Mouse (Mus musculus) ES-E14 (cell line): Measurements from ENCODE around the gene Cpxm1. TPM values are rescaled to one million over a fixed set of nuclear protein-coding genes. Genes with fewer than 3 reads are reported as not detected.

ENCODE experiments used
- DNase-seq: peaks from one replicate; pipeline ENCODE4 v3.0.0-alpha.2; 2013; ENCODE audit warnings: low read depth, low spot score
- H3K27ac ChIP-seq: 2 replicates; pipeline ENCODE4 v1.5.1; 2012; ENCODE audit warnings: low read depth, mild to moderate bottlenecking, low read length, moderate library complexity, mixed read lengths; ENCODE audit not compliant: poor library complexity, insufficient read depth, severe bottlenecking
- H3K36me3 ChIP-seq: 2 replicates; pipeline ENCODE4 v1.6.1; 2012; ENCODE audit warnings: mild to moderate bottlenecking, low read length, moderate library complexity, mixed read lengths; ENCODE audit not compliant: control insufficient read depth, poor library complexity, insufficient read depth, severe bottlenecking
- H3K4me1 ChIP-seq, 2 experiments: fragments of 150-350 bp in 1 of 2; sonication (generic) in 1 of 2; 2 replicates each; pipeline ENCODE4 v1.6.1; 2012; ENCODE audit warnings: low read length in 2 of 2, mild to moderate bottlenecking in 1 of 2, mixed read lengths in 1 of 2; ENCODE audit not compliant: control insufficient read depth in 2 of 2, insufficient read depth in 2 of 2, poor library complexity in 1 of 2
- H3K4me3 ChIP-seq, 2 experiments: fragments of 150-350 bp in 1 of 2; sonication (generic) in 1 of 2; 2 replicates each; pipeline ENCODE4 v1.5.1; 2012; ENCODE audit warnings: low read length in 2 of 2, low read depth in 1 of 2, mild to moderate bottlenecking in 1 of 2, mixed read lengths in 1 of 2; ENCODE audit not compliant: insufficient read depth in 1 of 2, poor library complexity in 1 of 2, severe bottlenecking in 1 of 2
- H3K9ac ChIP-seq: 2 replicates; pipeline ENCODE4 v1.6.1; 2012; ENCODE audit warnings: low read depth, mild to moderate bottlenecking, low read length, mixed read lengths; ENCODE audit not compliant: poor library complexity, insufficient read depth, severe bottlenecking
- H3K9me3 ChIP-seq: fragments of 150-350 bp; sonication (generic); 2 replicates; pipeline ENCODE4 v1.6.1; 2012; ENCODE audit warnings: low read depth, mild to moderate bottlenecking, low read length; ENCODE audit not compliant: control insufficient read depth, insufficient read depth
- CHD2 ChIP-seq: IDR thresholded peaks from 2 replicates; pipeline ENCODE4 v1.6.1; 2014; ENCODE audit warnings: mild to moderate bottlenecking, low read depth, low read length, inconsistent platforms
- HCFC1 ChIP-seq: IDR thresholded peaks from 2 replicates; pipeline ENCODE4 v1.6.1; 2012; ENCODE audit warnings: low read length, inconsistent platforms, borderline replicate concordance; ENCODE audit not compliant: insufficient read depth
- MAFK ChIP-seq: IDR thresholded peaks from 2 replicates; pipeline ENCODE4 v1.6.1; 2014; ENCODE audit warnings: mild to moderate bottlenecking, low read depth, low read length, inconsistent platforms; ENCODE audit not compliant: insufficient read depth
- ZC3H11A ChIP-seq: IDR thresholded peaks from 2 replicates; pipeline ENCODE4 v1.6.1; 2012; ENCODE audit warnings: low read depth, mild to moderate bottlenecking, inconsistent platforms, low read length, borderline replicate concordance
- ZNF384 ChIP-seq: IDR thresholded peaks from 2 replicates; pipeline ENCODE4 v1.6.1; 2012; ENCODE audit warnings: low read depth, low read length, inconsistent platforms
- in situ Hi-C, 2 experiments: fragments of 600-800 bp; cut with MboI; formaldehyde crosslinking; loops; one replicate each; pipeline ENCODE4 v1.15.1; 2025; ENCODE audit warnings: low sequenced_read_pairs in 2 of 2, inconsistent platforms in 1 of 2; ENCODE audit not compliant: unreplicated experiment in 2 of 2
- total RNA-seq: library from RNA; depleted of rRNA; stranded (reverse); fragments of 300-350 nt; gene quantifications from 2 replicates; pipeline ENCODE4 v1.2.3, GENCODE M21; 2012

Cpxm1 gene
- total RNA-seq, 1 experiment = 52.2 TPM

- in situ Hi-C loops = no loop called here
- peaks cover 2 to 8% of the 10 kb centered on the region in 2 experiments; a peak in 2 of 4 replicates for H3K4me1 ChIP-seq
- DNase-seq = no peak
- H3K27ac ChIP-seq = no peak overlapping the region
- peak overlapping the region; percentile 90; the same call in 1 of the 2 replicates for H3K9ac ChIP-seq
- no peaks in the 10 kb centered on the region for H3K9me3 ChIP-seq
- peaks cover 2% of the 10 kb centered on the region; the same call in 1 of the 2 replicates for H3K36me3 ChIP-seq
- TF ChIP-seq CHD2 = no peak
- no peak for TF ChIP-seq ZC3H11A
- TF ChIP-seq ZNF384 = no peak
- no peak for TF ChIP-seq MAFK
- peak overlapping the region; percentile 76 to 87 for H3K4me3 ChIP-seq
Observed at GRCm38 (mm10) chr2:130425112-130425511, 27.7 kb upstream of the Cpxm1 start.

GRCm38 (mm10) chr2:130424126-130424853 lies 26.9 kb upstream of the Cpxm1 start, which contains the start of the genes Vps16 and Pced1a:
Gene Vps16 (plus strand): TSS chr2:130424339.
Gene Pced1a (minus strand): TSS chr2:130424701.
- in situ Hi-C loops = no loop called here
- peaks cover 2% of the 10 kb centered on the region; the same call in 1 of the 2 replicates for H3K36me3 ChIP-seq
- DNase-seq = peak; percentile 66
- H3K9me3 ChIP-seq = no peaks in the 10 kb centered on the region
- H3K4me3 ChIP-seq = peak within 1 kb of the TSS; percentile 76 to 87
- H3K27ac ChIP-seq = no peak within 1 kb of the TSS
- peaks cover 2 to 8% of the 10 kb centered on the region in 2 experiments; a peak in 2 of 4 replicates for H3K4me1 ChIP-seq
- TF ChIP-seq ZC3H11A (no peak), HCFC1 (peak; percentile 90)
- H3K9ac ChIP-seq = peak within 1 kb of the TSS; percentile 90

GRCm38 (mm10) chr2:130423397-130424125 lies 26.2 kb upstream of the Cpxm1 start:
- peak; percentile 27 for DNase-seq
- no peaks in the 10 kb centered on the region for H3K9me3 ChIP-seq
- TF ChIP-seq MAFK (no peak), CHD2 (no peak; the same call in 1 of the 2 replicates), ZC3H11A (no peak), ZNF384 (no peak), HCFC1 (no peak)
- H3K9ac ChIP-seq = peak overlapping the region; percentile 90
- peaks cover 6% of the 10 kb centered on the region; the same call in 1 of the 2 replicates for H3K36me3 ChIP-seq
- in situ Hi-C loops = no loop called here
- peaks cover 2 to 10% of the 10 kb centered on the region in 2 experiments; a peak in 2 of 4 replicates for H3K4me1 ChIP-seq
- H3K4me3 ChIP-seq = peak overlapping the region; percentile 76 to 87
- H3K27ac ChIP-seq = no peak overlapping the region

GRCm38 (mm10) chr2:130421781-130422620 lies 24.6 kb upstream of the Cpxm1 start:
- in situ Hi-C loops = no loop called here
- Histone ChIP-seq H3K9ac (no peak overlapping the region), H3K9me3 (no peaks in the 10 kb centered on the region), H3K27ac (no peak overlapping the region), H3K4me3 (no peak overlapping the region), H3K36me3 (peaks cover 6% of the 10 kb centered on the region; the same call in 1 of the 2 replicates), H3K4me1 (peaks cover 2 to 8% of the 10 kb centered on the region in 2 experiments; a peak in 2 of 4 replicates)
- no peak for TF ChIP-seq CHD2
- no peak for DNase-seq
